ENCODE assay signal across 13 mouse cellular contexts in the genomic region with DNA sequence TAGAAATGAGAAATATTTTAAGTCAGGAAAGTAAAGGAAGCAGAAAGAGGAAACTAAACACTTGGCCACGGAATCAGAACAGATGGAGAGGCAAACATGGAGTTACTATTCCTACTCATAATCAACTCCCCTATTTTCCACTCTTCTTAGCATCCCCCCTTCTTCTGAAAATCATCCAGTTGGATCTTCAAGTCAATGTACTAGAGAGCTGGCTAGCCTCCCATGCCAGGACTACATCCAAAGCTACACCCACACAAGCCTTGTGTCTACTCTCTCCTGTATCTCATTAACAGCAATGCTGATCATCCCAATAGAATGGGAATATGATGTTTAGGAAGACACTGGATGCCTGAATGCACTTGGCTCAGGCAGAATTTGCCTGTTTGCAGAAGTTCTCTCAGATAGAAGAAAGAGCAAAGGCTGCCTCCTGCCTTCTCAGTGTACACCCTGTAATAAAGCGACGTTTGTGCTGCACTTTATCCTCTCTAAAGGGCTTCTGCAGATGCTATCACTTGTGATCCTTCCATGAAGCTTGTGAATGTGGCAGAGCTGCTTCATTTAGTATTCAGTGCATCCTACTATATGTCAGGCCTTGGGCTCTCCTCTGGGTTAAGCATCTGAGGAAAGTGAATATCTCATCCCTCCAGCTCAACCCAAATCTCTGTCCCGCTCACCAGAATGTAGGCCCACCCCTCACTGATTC.
DNase-seq lines count a peak whose midpoint lies in the region; ATAC-seq and TF ChIP-seq lines count a peak whose summit lies in the region.
"Had no signal": no experiment of that assay in that cellular context is flagged by ENCODE, and none has a peak within 500 bp of the region (broad histone marks: within the 10 kb centered on the region; RNA-seq: fewer than 3 reads in every experiment).

No protein-coding gene starts in this region.

- H3K4me1 ChIP-seq in forebrain, embryonic 13.5 days: no peaks in the 10 kb centered on the region
- no peaks in the 10 kb centered on the region for H3K4me1 ChIP-seq in forebrain, embryonic 12.5 days
- H3K4me1 ChIP-seq in midbrain, embryonic 13.5 days (replicated peaks): no peaks in the 10 kb centered on the region
- H3K4me1 ChIP-seq in hindbrain, postnatal 0 days (ENCODE audit: insufficient read depth, low read length): no peaks in the 10 kb centered on the region

- no peak for TF ChIP-seq CTCF in hindbrain, postnatal 0 days (IDR thresholded peaks at IDR 0.05; ENCODE audit: low read depth)

- H3K4me2 ChIP-seq in forebrain, embryonic 13.5 days: no peak overlapping the region
- no peak overlapping the region for H3K4me2 ChIP-seq in forebrain, embryonic 12.5 days
- no peak overlapping the region for H3K4me2 ChIP-seq in midbrain, embryonic 13.5 days (replicated peaks)
- H3K4me2 ChIP-seq in hindbrain, postnatal 0 days (ENCODE audit: low read depth, low read length): no peak overlapping the region

- 81% methylated on average over 4 of the region's 4 CpGs for WGBS in forebrain, embryonic 13.5 days
- 84% methylated on average over 4 of the region's 4 CpGs for WGBS in forebrain, embryonic 12.5 days
- WGBS in midbrain, embryonic 13.5 days: 85% methylated on average over 4 of the region's 4 CpGs
- 84% methylated on average over 4 of the region's 4 CpGs for WGBS in hindbrain, postnatal 0 days

- no peak overlapping the region for H3K4me3 ChIP-seq in forebrain, embryonic 13.5 days
- H3K4me3 ChIP-seq in forebrain, embryonic 12.5 days (replicated peaks): no peak overlapping the region
- H3K4me3 ChIP-seq in midbrain, embryonic 13.5 days (replicated peaks): no peak overlapping the region
- H3K4me3 ChIP-seq in hindbrain, postnatal 0 days (ENCODE audit: low read length): no peak overlapping the region

- H3K27me3 ChIP-seq in forebrain, embryonic 13.5 days: no peaks in the 10 kb centered on the region
- no peaks in the 10 kb centered on the region for H3K27me3 ChIP-seq in forebrain, embryonic 12.5 days
- H3K27me3 ChIP-seq in midbrain, embryonic 13.5 days: no peaks in the 10 kb centered on the region
- no peaks in the 10 kb centered on the region for H3K27me3 ChIP-seq in hindbrain, postnatal 0 days (ENCODE audit: insufficient read depth, low read length)

- ATAC-seq in forebrain, embryonic 13.5 days: peak; percentile 50; the same call in 1 of the 2 replicates
- ATAC-seq in forebrain, embryonic 12.5 days (ENCODE audit: low FRiP score): no peak
- no peak for ATAC-seq in midbrain, embryonic 13.5 days
- ATAC-seq in hindbrain, postnatal 0 days: no peak
- ATAC-seq: Patski had no signal

- no peaks in the 10 kb centered on the region for H3K9me3 ChIP-seq in forebrain, embryonic 13.5 days (replicated peaks)
- H3K9me3 ChIP-seq in forebrain, embryonic 12.5 days: no peaks in the 10 kb centered on the region
- H3K9me3 ChIP-seq in midbrain, embryonic 13.5 days: no peaks in the 10 kb centered on the region
- H3K9me3 ChIP-seq in hindbrain, postnatal 0 days (ENCODE audit: low read length): no peaks in the 10 kb centered on the region

- no peak overlapping the region for H3K9ac ChIP-seq in forebrain, embryonic 13.5 days
- H3K9ac ChIP-seq in forebrain, embryonic 12.5 days: no peak overlapping the region
- no peak overlapping the region for H3K9ac ChIP-seq in midbrain, embryonic 13.5 days (replicated peaks)
- no peak overlapping the region for H3K9ac ChIP-seq in hindbrain, postnatal 0 days (replicated peaks; ENCODE audit: low read length)

- H3K36me3 ChIP-seq in forebrain, embryonic 13.5 days (ENCODE audit: poor library complexity, severe bottlenecking): no peaks in the 10 kb centered on the region
- no peaks in the 10 kb centered on the region for H3K36me3 ChIP-seq in forebrain, embryonic 12.5 days (replicated peaks)
- H3K36me3 ChIP-seq in midbrain, embryonic 13.5 days: no peaks in the 10 kb centered on the region
- no peaks in the 10 kb centered on the region for H3K36me3 ChIP-seq in hindbrain, postnatal 0 days (ENCODE audit: insufficient read depth, low read length)

- no peak overlapping the region for H3K27ac ChIP-seq in forebrain, embryonic 13.5 days
- H3K27ac ChIP-seq in forebrain, embryonic 12.5 days: no peak overlapping the region
- H3K27ac ChIP-seq in midbrain, embryonic 13.5 days: no peak overlapping the region
- H3K27ac ChIP-seq in hindbrain, postnatal 0 days: no peak overlapping the region

- DNase-seq in frontal cortex, adult 2 months (ENCODE audit: extremely low spot score in 1 of 2, low spot score in 1 of 2): peak; percentile 54 to 64
- peak; percentile 28 for DNase-seq in left cerebral cortex, adult 11 months (ENCODE audit: low spot score)
- peak; percentile 14 for DNase-seq in right cerebral cortex, postnatal 25 days
- DNase-seq in hindbrain, postnatal 0 days (ENCODE audit: low spot score): no peak
- DNase-seq in kidney, adult 11 months: no peak
- DNase-seq: adrenal gland, postnatal 36 days; kidney, adult 9 months; liver; lung, postnatal 4 days had no signal

Comparison
In these comparisons a context has a peak if more than half of its experiments do, and no peak if none do; other contexts are left out.
1. DNase-seq: peak in frontal cortex, adult 2 months (2 of 2), left cerebral cortex, adult 11 months (single experiment) and right cerebral cortex, postnatal 25 days (single experiment); none in hindbrain, postnatal 0 days (single experiment) and kidney, adult 11 months (single experiment).